Mouse (Mus musculus): ENCODE data around the gene Olfr370.

Gene Olfr370

GRCm38 (mm10) chr8:83575561-83576515 lies 40.3 kb downstream of the Olfr370 start:
- DNase-seq (ENCODE audit: low spot score in 2 of 2) = peak in 1 of 2 experiments; percentile 0

GRCm38 (mm10) chr8:83576516-83576895 lies 40.9 kb downstream of the Olfr370 start:
- DNase-seq (ENCODE audit: low spot score in 2 of 2) = no peak

GRCm38 (mm10) chr8:83576921-83577320 lies 41.3 kb downstream of the Olfr370 start:
- DNase-seq (ENCODE audit: low spot score in 2 of 2) = no peak

GRCm38 (mm10) chr8:83577384-83577791 lies 41.8 kb downstream of the Olfr370 start:
- peak in 1 of 2 experiments; percentile 1 for DNase-seq (ENCODE audit: low spot score in 2 of 2)

- DNase-seq (ENCODE audit: low spot score in 2 of 2) = peak in 1 of 2 experiments; percentile 4
These were observed 42.8 kb downstream of the Olfr370 start for GRCm38 (mm10) chr8:83578131-83579055.

GRCm38 (mm10) chr8:83579676-83580075 lies 44.1 kb downstream of the Olfr370 start:
- DNase-seq (ENCODE audit: low spot score in 2 of 2) = no peak

GRCm38 (mm10) chr8:83580826-83581225 lies 45.2 kb downstream of the Olfr370 start:
- no peak for DNase-seq (ENCODE audit: low spot score in 2 of 2)

- DNase-seq (ENCODE audit: low spot score in 2 of 2) = no peak
These were observed 46.6 kb downstream of the Olfr370 start for GRCm38 (mm10) chr8:83582226-83582625.

- DNase-seq (ENCODE audit: low spot score in 2 of 2) = no peak
These were observed 47.7 kb downstream of the Olfr370 start for GRCm38 (mm10) chr8:83583236-83583635.

GRCm38 (mm10) chr8:83584771-83585170 lies 49.2 kb downstream of the Olfr370 start:
- no peak for DNase-seq (ENCODE audit: low spot score in 2 of 2)

- no peak for DNase-seq (ENCODE audit: low spot score in 2 of 2)
These were observed 49.8 kb downstream of the Olfr370 start for GRCm38 (mm10) chr8:83585333-83585732.

- DNase-seq (ENCODE audit: low spot score in 2 of 2) = no peak
These were observed 52.1 kb downstream of the Olfr370 start for GRCm38 (mm10) chr8:83587644-83588043.

GRCm38 (mm10) chr8:83588886-83589285 lies 53.3 kb downstream of the Olfr370 start:
- no peak for DNase-seq (ENCODE audit: low spot score in 2 of 2)

GRCm38 (mm10) chr8:83590488-83591023 lies 55.0 kb downstream of the Olfr370 start:
- DNase-seq (ENCODE audit: low spot score in 2 of 2) = no peak

GRCm38 (mm10) chr8:83592682-83593081 lies 57.1 kb downstream of the Olfr370 start:
- DNase-seq (ENCODE audit: low spot score in 2 of 2) = no peak

- no peak for DNase-seq (ENCODE audit: low spot score in 2 of 2)
These were observed 58.0 kb downstream of the Olfr370 start for GRCm38 (mm10) chr8:83593325-83594166.

- DNase-seq (ENCODE audit: low spot score in 2 of 2) = peak; percentile 82 to 95
These were observed 58.8 kb downstream of the Olfr370 start for GRCm38 (mm10) chr8:83594167-83595049.

Measured in urinary bladder, adult 18-20 months (tissue).